Mouse (Mus musculus) adrenal gland, postnatal 25 days (tissue): ENCODE data around the gene Helq. TPM values are rescaled to one million over a fixed set of nuclear protein-coding genes. Genes with fewer than 3 reads are reported as not detected.
A peak's percentile ranks its signal among the peaks of the same experiment; 100 is the strongest.

Experiments
- DNase-seq: peaks from one replicate; pipeline ENCODE4 v3.0.0; 2021; ENCODE audit warnings: mixed read lengths
- total RNA-seq: library from RNA; stranded (reverse); gene quantifications from 2 replicates; pipeline ENCODE4 v1.2.3, GENCODE M21; 2021

Helq gene
- total RNA-seq, 1 experiment from 2014 or later, result 10.5 TPM

DNA sequence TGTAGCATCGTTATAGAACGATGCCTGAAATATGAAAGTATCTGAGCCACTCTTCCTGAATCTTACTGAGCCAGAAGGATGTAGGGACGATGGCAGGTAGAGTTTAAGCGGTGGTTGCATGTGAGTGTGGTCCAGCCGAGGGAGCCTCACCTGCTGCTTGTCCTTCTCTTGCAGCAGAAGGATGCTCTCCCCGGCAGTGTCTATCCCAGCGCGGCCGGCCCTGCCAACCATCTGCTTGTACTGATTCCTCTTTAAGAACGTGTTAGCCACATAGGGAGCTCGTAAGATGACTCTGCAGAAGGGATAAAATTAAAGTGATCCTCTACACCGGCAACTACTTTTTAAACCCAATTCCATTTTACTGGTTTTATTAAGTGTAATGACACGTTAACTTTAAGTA lies 19.4 kb downstream of the Helq start:
- DNase-seq, result no peak

DNA sequence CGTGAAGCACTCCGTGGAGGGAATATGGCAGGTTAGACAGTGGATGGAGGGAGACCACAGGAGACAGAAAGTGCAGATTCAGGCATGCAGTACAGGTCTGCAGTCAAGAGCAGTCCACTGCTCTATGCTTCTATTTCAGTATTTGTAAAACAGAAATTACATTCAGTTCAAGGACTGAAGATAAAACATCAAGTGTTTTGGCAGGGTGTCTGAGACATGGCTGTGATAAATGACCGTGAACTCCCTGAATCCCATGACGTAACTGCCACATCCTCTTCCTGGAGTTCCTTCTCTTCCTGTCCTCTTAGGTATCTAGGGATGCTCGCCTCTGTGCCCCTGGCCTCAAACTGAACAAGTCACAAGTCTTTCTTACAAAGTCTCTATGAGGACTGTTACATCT lies 21.5 kb downstream of the Helq start:
- no peak for DNase-seq

DNA sequence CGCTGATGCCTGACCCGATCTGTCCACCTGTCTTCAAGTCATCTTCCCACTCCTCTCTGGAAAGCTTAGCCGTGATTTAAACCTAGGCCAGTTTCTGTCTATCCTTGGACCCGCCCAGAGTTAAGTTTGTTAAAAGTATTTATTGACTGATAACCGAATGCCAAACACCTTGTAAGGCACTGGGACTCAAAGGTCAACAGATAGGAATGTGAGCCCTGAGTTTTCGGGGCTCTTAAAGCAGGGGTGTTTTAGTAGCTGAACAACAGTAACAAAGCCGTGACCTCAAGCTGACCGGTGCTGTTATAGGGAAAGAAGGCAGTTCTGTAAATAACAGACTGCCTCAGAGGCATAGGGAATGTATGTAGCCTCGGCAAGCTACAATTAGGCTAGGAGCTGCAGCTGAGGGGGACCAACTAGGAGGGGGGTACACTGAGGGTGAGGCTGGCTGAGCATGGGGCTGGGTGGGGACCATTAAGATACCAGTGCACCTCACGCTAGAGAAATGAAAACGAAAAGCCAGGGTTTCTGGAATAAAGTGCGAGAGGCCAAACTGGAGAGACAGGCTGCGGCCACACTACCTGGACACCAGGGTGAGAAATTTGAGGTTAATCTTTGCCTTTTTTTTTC lies 22.5 kb downstream of the Helq start:
- DNase-seq, result no peak

DNA sequence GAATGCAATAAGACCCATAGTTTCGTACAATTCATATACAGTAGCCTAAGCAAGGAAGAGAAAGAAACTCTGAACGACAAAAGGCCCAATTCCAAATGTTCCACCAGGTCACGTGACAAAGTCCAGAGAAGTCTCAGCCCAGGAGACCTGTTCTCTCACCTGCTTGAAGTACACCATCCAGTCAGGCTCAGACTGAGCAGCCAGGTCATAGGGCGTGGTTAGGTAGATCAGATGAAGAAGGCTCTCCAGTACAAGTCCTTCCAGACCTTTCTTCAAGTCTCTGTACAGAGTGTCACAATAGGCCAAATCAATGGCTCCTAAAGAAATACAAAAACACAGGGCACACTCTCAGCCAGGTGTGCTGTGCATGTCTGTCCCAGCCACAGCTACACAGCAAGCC lies 26.8 kb downstream of the Helq start:
- DNase-seq, result no peak

DNA sequence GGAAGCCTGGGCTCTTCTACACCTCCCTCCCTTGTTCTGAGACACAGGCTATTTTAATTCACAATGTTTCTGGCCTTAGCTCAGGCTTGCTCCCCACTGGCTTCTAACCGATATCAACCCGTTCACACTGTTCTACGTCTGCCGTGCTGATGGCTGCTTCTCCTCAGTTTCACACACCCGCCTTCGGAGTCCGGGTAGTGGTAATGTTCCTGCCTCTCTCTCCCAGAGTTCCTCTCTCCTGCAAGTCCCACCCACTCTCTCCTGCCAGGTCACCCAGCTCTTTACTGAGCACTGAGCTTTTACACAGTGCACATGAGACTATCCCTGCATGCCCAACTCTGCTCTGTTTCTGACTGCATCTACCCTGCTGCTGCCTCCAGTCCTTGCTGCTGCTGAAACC lies 32.4 kb downstream of the Helq start:
- DNase-seq, result no peak

DNA sequence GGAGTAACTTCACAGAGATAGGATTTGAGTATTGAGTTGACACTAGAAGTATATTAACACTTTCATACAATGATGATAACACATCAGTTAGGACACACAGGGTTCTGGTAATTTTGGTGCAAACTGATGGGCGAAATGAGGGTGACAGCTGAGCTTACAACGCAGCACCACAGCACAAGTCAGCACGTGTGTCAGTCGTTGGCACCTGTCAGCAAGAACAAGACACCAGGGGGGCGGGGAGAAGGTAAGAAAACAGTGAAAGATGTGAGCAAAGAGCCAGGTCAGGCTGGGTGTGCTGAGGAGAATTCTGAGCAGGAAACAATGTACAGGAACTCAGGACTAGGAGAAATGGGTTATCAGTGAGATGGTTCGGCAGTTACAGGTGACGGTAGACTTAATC lies 36.7 kb downstream of the Helq start:
- DNase-seq, result no peak

DNA sequence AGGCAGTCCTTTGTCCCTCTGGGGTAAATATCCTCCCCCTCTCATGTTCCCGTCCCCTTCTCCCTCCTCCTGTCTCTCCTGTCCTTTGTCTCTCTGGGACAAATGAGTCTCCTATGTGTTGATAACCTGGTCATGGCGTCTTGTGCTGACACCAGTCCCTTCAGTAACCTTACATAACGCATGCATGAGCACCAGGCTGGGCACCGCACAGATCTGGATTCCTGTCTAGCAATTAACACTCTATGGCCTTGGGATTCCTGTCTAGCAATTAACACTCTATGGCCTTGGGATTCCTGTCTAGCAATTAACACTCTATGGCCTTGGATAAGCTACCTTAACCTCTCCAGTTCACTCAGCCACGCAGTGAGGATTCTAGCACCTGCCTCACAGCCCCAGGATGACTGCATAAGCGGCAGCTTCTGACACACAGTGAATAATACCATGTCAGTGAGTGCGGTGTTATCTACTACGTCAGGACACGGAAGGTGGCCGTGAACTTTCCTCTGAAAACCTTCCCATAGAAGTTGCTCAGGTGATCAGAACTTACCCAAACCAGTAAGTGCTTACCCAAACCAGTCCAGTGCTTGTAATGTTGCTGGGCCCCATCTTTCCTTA lies 38.2 kb downstream of the Helq start:
- no peak for DNase-seq

DNA sequence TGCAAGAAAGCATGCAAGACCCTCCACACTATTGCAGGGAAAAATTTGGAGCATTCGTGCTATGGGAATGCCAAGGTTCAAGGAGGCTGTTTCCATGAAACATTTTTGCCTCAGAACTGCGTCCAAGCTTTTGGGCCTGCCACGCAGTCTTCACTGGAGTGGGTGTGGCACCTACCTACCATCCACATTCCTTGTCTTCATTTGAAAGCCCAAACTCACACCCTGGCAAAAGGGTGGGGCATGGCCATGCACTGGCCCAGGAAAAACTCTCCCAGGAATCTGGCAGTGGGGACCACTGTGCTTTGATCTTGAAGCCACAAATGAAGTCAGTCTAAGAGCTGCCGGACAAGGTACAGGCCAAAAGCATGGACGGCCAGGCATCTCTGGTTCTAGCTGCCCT lies 40.3 kb downstream of the Helq start:
- DNase-seq, result no peak

DNA sequence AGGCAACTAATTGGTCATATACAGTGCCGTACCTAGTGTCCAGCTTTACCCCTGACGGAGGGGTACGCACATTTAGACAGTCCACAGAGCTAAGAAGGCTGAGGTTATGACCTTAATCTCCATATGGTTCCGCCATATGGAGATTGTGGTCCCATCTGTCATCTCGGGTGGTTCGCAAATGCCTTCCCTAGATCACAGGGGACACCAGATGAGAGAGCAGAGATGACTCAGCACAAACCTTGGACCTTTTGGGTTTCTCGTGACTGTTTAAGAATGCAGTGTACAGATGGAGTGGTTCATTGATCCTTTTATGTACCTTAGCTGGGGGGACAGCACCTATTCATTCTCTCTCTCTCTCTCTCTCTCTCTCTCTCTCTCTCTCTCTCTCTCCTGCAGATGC lies 45.0 kb downstream of the Helq start:
- DNase-seq, result no peak

DNA sequence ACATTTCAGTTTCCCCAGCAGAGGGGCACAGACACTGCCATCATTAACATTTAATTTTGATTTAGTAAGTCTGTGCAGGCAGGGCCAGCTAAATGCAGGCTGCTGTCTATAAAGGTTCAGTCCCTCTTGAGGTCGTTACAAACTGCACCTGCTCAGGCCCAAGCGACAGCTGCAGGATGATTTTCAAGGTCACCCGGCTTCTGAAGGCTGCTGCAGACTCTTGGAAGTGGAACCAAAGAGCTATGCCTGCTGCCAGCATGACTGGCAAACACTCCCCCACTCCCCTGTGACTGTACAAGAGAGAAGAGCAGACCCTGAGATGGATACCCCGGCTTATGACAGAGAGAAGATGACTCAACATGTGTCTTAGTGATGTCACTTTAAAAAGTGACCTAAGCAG lies 46.7 kb downstream of the Helq start:
- DNase-seq, result no peak

DNA sequence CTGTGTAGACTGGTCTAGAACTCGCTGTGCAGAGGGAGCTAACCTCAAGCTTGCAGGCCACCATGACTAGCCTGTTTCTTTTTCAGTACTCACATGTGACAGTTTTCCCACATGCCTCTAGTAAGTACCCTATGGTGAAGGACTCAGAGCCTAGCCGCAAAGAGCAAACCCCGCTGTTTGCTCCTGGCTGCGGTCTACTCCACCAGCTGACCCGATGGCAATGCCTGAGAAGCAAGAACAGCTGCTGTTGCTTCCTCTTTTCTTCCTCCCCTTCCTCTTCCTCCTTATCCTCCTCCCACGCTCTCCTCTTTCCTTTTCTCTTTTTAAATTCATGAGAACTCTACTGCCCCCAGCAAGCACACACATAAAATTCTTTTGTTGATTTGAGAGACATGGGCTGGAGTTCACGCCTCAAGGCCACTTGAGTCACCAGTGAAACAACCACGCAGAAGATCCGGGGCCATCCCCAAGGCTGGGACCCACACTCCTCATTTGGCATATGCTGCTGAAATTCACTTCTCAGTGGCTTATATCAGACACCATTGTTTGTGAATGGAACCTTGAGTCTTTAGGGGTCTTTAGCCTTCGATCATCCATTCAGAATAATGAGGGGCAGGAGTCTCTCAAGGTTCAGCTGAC lies 47.7 kb downstream of the Helq start:
- DNase-seq, result peak; percentile 15

DNA sequence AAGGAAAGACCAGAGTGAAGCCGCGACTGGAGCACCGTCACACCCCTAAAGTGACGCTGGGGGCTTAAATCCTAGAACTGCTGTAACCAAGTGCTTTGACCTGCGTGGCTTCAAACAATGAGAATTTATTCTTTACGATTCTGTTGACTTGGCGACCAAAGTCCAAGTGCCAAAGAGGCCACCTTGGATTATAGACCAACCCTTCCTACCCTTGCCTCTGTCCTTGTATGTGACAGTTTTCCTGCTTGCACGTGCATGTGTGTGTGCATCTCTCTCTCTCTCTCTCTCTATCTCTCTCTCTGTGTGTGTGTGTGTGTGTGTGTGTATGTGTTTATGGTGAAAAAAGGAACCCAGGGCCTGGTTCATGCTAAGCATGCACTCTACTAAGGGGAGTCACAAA lies 59.6 kb downstream of the Helq start:
- no peak for DNase-seq

DNA sequence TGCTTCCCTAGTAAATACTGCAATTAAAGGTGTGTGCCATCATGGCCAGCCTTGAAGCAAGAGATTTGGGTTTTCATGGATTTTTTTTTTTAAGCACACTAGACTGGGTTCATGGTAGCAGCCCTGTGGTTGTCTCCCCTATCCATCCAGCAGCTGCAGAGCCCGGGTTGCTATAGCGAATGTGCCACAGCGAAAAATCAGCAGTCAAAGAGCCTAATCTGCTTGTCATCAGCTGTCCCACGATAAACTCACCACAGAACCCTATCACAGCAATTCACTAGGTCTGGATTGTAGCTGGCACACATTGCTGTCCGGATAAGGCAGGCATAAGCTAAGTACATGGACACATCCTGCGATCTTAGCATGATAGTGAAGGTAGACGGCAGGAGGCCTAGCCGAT lies 61.5 kb downstream of the Helq start:
- no peak for DNase-seq

DNA sequence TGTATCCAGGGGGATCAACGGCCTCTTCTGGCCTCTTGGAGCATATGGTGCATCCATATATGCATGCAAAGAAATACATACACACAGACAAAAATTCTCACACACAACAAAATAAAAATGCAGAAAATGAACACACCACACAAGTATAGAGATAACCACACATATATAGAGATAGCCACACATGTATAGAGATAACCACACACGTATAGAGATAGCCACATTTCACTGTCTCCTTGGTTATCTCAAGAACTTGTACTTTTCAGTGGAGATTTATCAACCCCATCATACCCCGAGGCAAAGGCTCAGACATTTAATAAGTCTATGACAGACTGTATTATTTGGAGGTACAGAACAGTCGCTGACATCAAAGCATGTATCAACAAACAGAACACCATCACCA lies 63.9 kb downstream of the Helq start:
- no peak for DNase-seq

DNA sequence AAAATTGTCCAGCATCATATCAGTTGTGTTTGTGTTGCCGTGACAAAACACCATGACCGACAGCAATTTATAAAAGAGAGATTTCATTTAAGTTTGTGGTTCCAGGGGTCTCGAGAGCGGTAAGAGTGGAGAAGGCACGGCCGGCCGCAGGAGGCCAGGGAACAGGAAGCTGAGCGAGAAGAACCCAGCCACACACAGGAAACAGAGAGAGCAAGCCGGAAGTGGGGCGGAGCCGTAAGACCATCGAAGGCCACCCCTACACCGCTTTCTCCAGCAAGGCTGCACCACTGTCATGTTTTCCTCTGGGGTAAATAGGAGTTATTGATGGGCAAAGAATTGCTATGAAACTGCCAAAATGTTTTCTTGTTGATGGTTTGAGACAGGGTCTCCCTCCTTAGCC lies 69.6 kb downstream of the Helq start:
- DNase-seq, result no peak

DNA sequence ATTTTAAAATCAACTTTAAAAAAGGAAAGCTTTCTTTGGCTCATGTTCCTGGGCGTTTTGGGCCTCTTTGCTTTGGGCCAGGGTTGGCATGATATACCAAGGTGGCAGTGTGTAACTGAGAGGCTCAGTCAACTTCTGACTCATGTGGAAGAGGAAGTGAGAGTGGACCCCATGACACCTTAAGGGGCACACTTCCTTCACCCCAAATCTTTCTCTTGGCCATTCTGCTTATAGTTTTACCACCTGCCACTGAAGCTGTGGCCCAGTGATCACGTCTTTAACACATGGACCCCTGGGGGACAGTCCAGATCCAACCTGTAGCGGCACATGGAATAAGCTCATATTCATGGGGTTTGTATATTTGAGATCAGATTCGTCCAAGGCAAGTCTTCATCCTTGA lies 72.4 kb downstream of the Helq start:
- no peak for DNase-seq

DNA sequence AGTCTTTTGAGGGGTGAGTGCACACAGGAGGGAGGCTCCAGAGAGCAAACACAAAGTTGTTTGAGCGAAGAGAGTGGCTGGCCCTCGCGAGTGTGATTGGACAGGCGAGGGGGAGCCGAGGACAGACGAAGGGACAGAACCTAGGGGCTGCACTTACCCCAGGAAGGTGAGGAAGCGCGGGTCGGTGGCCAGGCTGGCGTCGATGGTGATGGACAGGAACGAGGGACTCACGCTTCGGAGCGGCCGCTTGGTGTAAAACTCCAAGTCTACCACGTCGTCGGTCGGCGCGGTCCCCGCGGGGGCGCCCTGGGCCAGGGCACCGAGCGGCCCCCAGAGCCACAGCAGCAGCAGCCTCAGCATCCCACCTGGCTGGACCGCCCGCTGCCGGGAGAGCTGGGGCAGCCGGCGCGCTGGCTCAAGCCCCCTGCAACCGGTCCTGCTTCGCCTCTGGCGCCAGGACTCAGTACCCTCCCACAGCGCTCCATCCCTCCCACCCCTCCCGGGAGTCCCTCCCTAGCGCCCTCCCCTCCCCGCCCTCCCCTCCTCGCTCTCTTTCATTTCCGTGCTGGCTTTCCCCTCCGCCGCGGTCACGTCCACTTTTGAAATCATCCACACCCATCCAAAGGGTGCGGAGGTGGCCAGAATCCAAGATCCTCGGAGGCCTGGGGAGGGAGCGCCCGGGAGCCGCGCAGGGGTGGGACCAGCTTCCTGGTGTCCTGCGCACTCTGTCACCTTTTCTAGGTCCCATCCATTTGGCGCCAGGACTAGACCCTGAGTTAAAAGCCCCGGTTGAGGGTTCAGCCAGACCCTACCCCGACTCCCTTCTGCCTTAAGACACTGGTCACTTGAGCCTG lies 78.9 kb downstream of the Helq start, which contains the start of gene Hpse:
Gene Hpse, minus strand, starts transcription at position 482 of the 854 bp plus-strand sequence.
- DNase-seq, result peak; percentile 29

DNA sequence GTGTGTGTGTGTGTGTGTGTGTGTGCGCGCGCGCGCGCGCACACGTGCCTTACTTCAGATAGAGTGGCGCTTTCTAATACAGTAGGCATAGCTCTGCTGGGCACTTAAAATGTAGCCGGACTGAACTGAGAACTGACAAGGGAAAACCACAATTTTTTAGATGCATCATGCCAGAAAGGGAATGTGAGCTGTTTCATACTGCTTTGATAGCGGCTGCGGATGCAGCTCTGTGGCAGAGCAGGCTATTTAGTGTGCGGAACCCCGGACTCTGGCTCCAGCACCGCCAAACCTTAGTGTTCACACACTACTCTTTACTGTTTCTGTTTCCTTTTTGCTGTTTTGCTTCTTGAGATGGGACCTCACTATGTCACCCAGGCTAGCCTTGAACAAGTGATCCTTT lies 81.6 kb downstream of the Helq start:
- DNase-seq, result no peak

Other genes starting within 250 kb of the Helq start
- 5.5 and 9.6 TPM in 2 replicates for gene Plac8, start 226.4 kb downstream of the Helq start, total RNA-seq
- 63.0 and 65.2 TPM in 2 replicates for gene Coq2, start 123.5 kb downstream of the Helq start, total RNA-seq
- 0.30 and 0.95 TPM in 2 replicates for gene Hpse, start 78.9 kb downstream of the Helq start, total RNA-seq
- 82.3 and 82.5 TPM in 2 replicates for gene Mrps18c, start within 50 bp of the Helq start, total RNA-seq
- gene Abraxas1, start 22.4 kb upstream of the Helq start, total RNA-seq, result 13.6 and 18.7 TPM in 2 replicates
- gene Gpat3, start 47.1 kb upstream of the Helq start, total RNA-seq, result 5.0 and 8.7 TPM in 2 replicates